Mouse (Mus musculus) CD4-positive, CD25-positive, alpha-beta regulatory T cell, adult 4 months (primary cell): Measurements from ENCODE around the gene Gm29276. TPM values are rescaled to one million over a fixed set of nuclear protein-coding genes. Genes with fewer than 3 reads are reported as not detected.
"Not testable (repeated sequence)": the region's sequence is repeated elsewhere in the genome, so short reads cannot be mapped to it uniquely, and the experiment has no call there.

Source experiments
- ATAC-seq: one replicate; pipeline ENCODE4 v1.8.0; 2017
- polyA plus RNA-seq, 2 experiments: library from polyadenylated mRNA; unstranded; fragments of 100-300 nt; shearing (Covaris generic); gene quantifications; one replicate each; pipeline ENCODE4 v1.2.1; 2017

The Gm29276 gene
- polyA plus RNA-seq, result not detected

- not testable (repeated sequence) for ATAC-seq
These were observed at the start of gene Gm29276 for GRCm38 (mm10) chrY:42582150-42582549. Gm29276 (minus strand) TSS chrY:42582250.
